Mouse (Mus musculus) frontal cortex, adult (tissue): ENCODE measurements around the gene Kpna3.
A peak's percentile ranks its signal among the peaks of the same experiment; 100 is the strongest.
"Not testable (repeated sequence)": the region's sequence is repeated elsewhere in the genome, so short reads cannot be mapped to it uniquely, and the experiment has no call there.

Experiments
- ATAC-seq: cut with Nextera tagmentation; 2 replicates; pipeline ENCODE4 v1.9.2; 2017; ENCODE audit warnings: mild to moderate bottlenecking, moderate library complexity, mixed read lengths; ENCODE audit not compliant: low TSS enrichment

Kpna3 gene

GRCm38 (mm10) chr14:61404941-61405340, 34.7 kb downstream of the Kpna3 start:
- ATAC-seq, result no peak

- ATAC-seq, result peak; percentile 88
Measured at GRCm38 (mm10) chr14:61394745-61395144, 44.9 kb downstream of the Kpna3 start.

- ATAC-seq, result no peak
Measured at GRCm38 (mm10) chr14:61390586-61390985, 49.1 kb downstream of the Kpna3 start.

- peak; percentile 91 for ATAC-seq
Measured at GRCm38 (mm10) chr14:61367290-61367689, 72.4 kb downstream of the Kpna3 start.

GRCm38 (mm10) chr14:61364656-61365055, 75.0 kb downstream of the Kpna3 start:
- ATAC-seq, result no peak

GRCm38 (mm10) chr14:61363734-61364133, 75.9 kb downstream of the Kpna3 start:
- ATAC-seq, result no peak

GRCm38 (mm10) chr14:61362268-61362667, 77.4 kb downstream of the Kpna3 start:
- ATAC-seq, result no peak

GRCm38 (mm10) chr14:61360981-61361511, 78.6 kb downstream of the Kpna3 start:
- peak; percentile 29; the same call in 1 of the 2 replicates for ATAC-seq

GRCm38 (mm10) chr14:61360131-61360980, 79.3 kb downstream of the Kpna3 start, which contains the start of gene Ebpl:
TSS of gene Ebpl (minus strand) at chr14:61360439.
- peak; percentile 97 for ATAC-seq

GRCm38 (mm10) chr14:61354251-61355235, 85.1 kb downstream of the Kpna3 start:
- ATAC-seq, result no peak

GRCm38 (mm10) chr14:61350808-61351207, 88.9 kb downstream of the Kpna3 start:
- ATAC-seq, result no peak

GRCm38 (mm10) chr14:61349876-61350275, 89.8 kb downstream of the Kpna3 start:
- ATAC-seq, result no peak

- ATAC-seq, result peak; percentile 94
Measured at GRCm38 (mm10) chr14:61346827-61347698, 92.6 kb downstream of the Kpna3 start.

GRCm38 (mm10) chr14:61344590-61344989, 95.1 kb downstream of the Kpna3 start:
- ATAC-seq, result no peak

GRCm38 (mm10) chr14:61339381-61339780, 100.3 kb downstream of the Kpna3 start:
- no peak for ATAC-seq

GRCm38 (mm10) chr14:61330996-61331561, 108.6 kb downstream of the Kpna3 start:
- peak; percentile 55 for ATAC-seq

- peak; percentile 10; the same call in 1 of the 2 replicates for ATAC-seq
Measured at GRCm38 (mm10) chr14:61330591-61330990, 109.1 kb downstream of the Kpna3 start.

GRCm38 (mm10) chr14:61327618-61328450, 111.8 kb downstream of the Kpna3 start:
- ATAC-seq, result peak; percentile 91

- ATAC-seq, result not testable (repeated sequence)
Measured at GRCm38 (mm10) chr14:61327007-61327406, 112.7 kb downstream of the Kpna3 start.

GRCm38 (mm10) chr14:61322740-61323139, 116.9 kb downstream of the Kpna3 start:
- no peak for ATAC-seq
